Mouse (Mus musculus) bone marrow, adult 2 months (tissue): Measurements from ENCODE around the gene Golga2. TPM values are rescaled to one million over a fixed set of nuclear protein-coding genes. Genes with fewer than 3 reads are reported as not detected.

ENCODE experiments used
- H3K27ac ChIP-seq: fragments of 200-500 bp; 2 replicates; pipeline ENCODE4 v1.5.1; 2012; ENCODE audit warnings: low read depth, mild to moderate bottlenecking, control low read depth, inconsistent platforms, low read length; ENCODE audit not compliant: control insufficient read depth, poor library complexity, insufficient read depth
- H3K4me1 ChIP-seq: fragments of 200-500 bp; 2 replicates; pipeline ENCODE4 v1.6.1; 2011; ENCODE audit warnings: low read length; ENCODE audit not compliant: control insufficient read depth, insufficient read depth
- H3K4me3 ChIP-seq: fragments of 200-500 bp; replicated peaks from 2 replicates; pipeline ENCODE3; 2011; ENCODE audit warnings: mild to moderate bottlenecking, low read depth, low read length, control low read depth; ENCODE audit not compliant: control insufficient read depth
- CTCF ChIP-seq: fragments of 200-500 bp; IDR thresholded peaks from 2 replicates; pipeline ENCODE4 v1.5.1; 2011; ENCODE audit warnings: low read length, control low read depth; ENCODE audit not compliant: control insufficient read depth, insufficient read depth
- POLR2A ChIP-seq: fragments of 200-500 bp; IDR thresholded peaks from 2 replicates; pipeline ENCODE4 v1.6.1; 2011; ENCODE audit warnings: low read depth, mild to moderate bottlenecking, control low read depth, low read length, borderline replicate concordance; ENCODE audit not compliant: control insufficient read depth
- WGBS: fragments of 180-500 bp; shearing (Covaris S2); methylation state at CpG from one replicate; pipeline ENCODE4 v1.1.7; 2018; 5-methylcytosine and 5-hydroxymethylcytosine counted together
- polyA plus RNA-seq: library from polyadenylated mRNA; stranded (reverse); fragments of >200 nt; gene quantifications from 2 replicates; pipeline ENCODE4 v1.2.4, GENCODE M21; 2011; ENCODE audit warnings: low replicate concordance; ENCODE audit not compliant: missing spikeins, insufficient read depth, insufficient read length

The Golga2 gene
- polyA plus RNA-seq, 1 experiment = 39.8 TPM

DNA sequence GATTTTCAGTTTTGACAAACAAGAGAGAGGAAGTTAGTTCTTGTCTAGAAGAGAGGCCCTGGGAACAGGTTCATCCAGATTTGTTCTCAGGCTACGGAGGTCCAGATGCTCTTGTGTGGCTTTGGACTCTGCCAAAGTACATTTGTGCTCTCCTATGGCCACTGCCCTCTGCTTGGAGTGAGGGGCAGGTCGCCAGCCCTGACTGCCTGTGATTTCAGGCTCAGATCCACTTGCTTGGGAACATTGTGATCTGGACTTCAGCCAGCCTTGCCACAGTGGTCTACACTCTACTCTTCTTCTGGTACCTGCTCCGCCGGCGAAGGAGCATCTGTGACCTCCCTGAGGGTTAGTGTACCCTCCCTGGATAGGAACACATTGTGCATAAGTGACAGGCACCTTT lies 34.5 kb upstream of the Golga2 start:
- WGBS = 81% methylated on average over 5 of the region's 5 CpGs
- no peak overlapping the region for H3K27ac ChIP-seq
- TF ChIP-seq POLR2A = no peak
- no peak for TF ChIP-seq CTCF
- no peaks in the 10 kb centered on the region for H3K4me1 ChIP-seq
- H3K4me3 ChIP-seq = no peak overlapping the region

DNA sequence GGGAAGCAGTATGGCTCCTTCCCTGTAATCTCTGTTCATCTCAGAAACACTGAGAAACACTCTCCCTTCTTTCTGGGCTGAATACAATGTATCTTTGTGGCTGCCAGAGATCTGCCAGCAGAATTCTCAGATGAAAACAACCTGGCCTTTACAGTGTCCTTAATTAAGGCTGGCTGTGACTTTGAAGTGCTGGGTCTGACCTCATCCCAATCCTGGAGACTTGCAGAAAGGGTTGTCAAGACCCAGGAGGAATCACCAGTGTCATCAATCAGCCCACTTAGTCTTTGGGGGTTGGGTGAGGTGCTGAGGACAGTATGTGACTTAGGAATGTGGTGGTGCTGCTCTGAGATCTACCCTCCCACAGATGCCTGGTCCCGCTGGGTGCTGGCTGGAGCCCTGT lies 33.8 kb upstream of the Golga2 start:
- no peaks in the 10 kb centered on the region for H3K4me1 ChIP-seq
- WGBS = 95% methylated on average over 1 of the region's 1 CpGs
- no peak overlapping the region for H3K27ac ChIP-seq
- no peak overlapping the region for H3K4me3 ChIP-seq
- TF ChIP-seq POLR2A (no peak), CTCF (no peak)

DNA sequence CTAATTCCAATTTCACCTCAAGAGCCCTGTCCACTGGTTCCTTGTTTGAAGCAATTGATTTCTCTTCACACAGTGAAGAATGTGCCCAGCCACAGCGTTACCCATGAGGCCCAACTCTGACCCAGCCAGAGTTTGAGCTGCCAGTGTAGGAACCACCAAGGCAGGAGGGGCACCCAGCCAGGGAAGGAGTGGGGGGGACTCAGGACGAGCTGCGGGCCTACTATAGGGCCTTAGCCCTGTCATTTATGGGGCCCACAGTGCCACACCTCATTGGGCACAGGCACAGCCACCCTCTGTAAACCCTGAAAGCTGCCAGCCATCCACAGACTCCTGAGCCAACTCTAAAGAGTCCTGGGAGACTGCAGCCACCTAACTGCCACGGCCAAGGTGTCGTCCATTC lies 32.6 kb upstream of the Golga2 start:
- no peak overlapping the region for H3K4me3 ChIP-seq

DNA sequence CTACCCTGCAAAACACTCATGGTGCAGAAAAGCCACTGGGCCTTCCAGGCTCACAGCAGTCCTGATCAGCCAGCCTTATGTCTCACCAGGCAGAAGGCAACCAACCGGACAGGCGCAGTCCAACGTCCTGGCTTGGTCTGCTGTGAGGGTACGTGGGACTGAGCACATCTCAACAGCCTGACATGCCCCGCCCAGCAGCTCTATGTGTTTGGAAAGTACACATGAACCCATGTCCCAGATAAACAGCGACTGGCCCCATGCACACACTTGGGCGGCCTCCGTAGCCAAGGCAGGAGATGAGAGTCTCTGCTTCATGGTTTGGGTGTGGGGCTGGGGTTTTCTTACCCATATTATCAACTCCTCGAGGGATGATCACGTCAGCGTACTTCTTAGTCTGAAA lies 30.9 kb upstream of the Golga2 start:
- peaks cover 5% of the 10 kb centered on the region; the same call in 1 of the 2 replicates for H3K4me1 ChIP-seq
- H3K27ac ChIP-seq = no peak overlapping the region
- no peak for TF ChIP-seq POLR2A
- TF ChIP-seq CTCF = no peak
- no peak overlapping the region for H3K4me3 ChIP-seq
- WGBS = 91% methylated on average over 11 of the region's 11 CpGs

More for the DNA sequence above, 32.6 kb upstream of the Golga2 start:
- peaks cover 3% of the 10 kb centered on the region; the same call in 1 of the 2 replicates for H3K4me1 ChIP-seq
- 83% methylated on average over 5 of the region's 5 CpGs for WGBS
- TF ChIP-seq CTCF (no peak), POLR2A (no peak)
- H3K27ac ChIP-seq = no peak overlapping the region

DNA sequence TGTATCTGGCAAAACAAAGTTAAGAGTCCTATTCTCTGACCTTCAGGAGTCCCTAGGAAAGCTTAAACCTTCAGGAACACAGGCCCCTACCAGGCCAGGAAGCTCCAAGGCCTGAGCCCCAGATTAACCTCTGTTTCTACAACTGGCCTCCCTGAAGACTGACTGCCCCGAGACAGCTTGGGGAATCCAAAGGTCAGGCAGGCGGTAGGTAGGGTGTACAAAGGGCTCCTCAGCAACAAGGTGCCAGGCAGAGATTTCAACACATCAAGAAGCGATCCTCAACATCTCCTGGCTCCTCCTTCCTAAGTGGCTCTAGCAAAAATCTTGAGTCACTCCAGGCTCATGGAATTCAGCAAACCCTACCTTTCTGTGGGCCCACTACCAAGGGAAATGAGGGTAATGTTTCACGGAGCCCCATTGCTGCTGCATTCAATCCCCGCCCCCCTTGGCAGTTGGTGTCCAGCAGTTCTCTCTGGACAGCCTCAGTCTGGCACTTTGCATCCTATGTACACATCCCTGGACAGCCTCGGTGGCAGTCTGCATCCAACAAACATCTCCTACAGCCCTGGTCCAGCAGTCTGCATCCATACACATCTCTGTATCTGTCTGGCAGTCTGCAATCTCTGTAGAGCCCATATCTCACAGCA lies 28.2 kb upstream of the Golga2 start:
- 49% methylated on average over 6 of the region's 6 CpGs for WGBS
- Histone ChIP-seq H3K4me3 (peak overlapping the region; percentile 79), H3K4me1 (peaks cover 5% of the 10 kb centered on the region; the same call in 1 of the 2 replicates), H3K27ac (peak overlapping the region; percentile 19; the same call in 1 of the 2 replicates)
- TF ChIP-seq CTCF (no peak), POLR2A (no peak)

DNA sequence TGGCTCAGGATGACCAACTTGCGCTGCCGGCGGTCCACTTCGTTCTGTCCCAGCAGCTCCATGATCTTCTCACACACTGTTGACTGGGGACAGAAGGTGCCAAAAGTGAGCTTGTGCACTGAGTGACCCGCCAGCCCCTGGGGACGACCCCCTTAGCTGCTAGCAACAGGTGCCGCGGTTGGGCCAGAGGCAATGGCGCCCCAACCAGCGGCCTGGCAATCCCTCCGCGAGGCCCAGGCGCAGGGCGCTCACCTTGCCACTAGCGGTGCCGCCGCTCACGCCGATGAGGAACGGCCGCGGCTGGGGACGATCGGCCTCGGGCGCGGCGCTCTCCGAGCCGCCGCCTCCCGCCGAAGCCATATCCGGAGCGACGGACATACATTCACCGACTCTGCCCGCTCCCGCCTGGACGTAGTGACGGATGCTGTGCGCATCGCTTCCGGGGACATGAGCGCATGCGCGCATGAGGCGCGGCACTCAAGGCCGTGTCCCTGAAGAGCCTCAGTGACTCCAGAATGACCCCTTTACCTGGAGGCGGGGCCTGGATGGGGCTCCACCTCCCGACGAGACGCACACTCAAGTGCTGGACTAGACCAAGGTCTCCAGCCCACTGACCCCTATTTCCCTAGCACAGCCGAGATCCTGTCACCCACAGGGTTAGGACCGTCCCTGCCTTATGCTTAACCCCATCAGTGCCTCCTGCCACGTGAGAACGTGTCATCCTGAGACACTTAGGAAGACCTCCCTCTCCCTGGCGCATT lies 27.3 kb upstream of the Golga2 start, which contains the start of gene Uck1:
Uck1 (minus strand) TSS at position 503 of the 761 bp plus-strand sequence.
- peaks cover 5% of the 10 kb centered on the region; the same call in 1 of the 2 replicates for H3K4me1 ChIP-seq
- peak within 1 kb of the TSS; percentile 73; the same call in 1 of the 2 replicates for H3K27ac ChIP-seq
- under 1% methylated on average over 59 of the region's 59 CpGs for WGBS
- peak within 1 kb of the TSS; percentile 79 for H3K4me3 ChIP-seq
- TF ChIP-seq CTCF (no peak; the same call in 1 of the 2 replicates), POLR2A (peak; percentile 91; the same call in 1 of the 2 replicates)

DNA sequence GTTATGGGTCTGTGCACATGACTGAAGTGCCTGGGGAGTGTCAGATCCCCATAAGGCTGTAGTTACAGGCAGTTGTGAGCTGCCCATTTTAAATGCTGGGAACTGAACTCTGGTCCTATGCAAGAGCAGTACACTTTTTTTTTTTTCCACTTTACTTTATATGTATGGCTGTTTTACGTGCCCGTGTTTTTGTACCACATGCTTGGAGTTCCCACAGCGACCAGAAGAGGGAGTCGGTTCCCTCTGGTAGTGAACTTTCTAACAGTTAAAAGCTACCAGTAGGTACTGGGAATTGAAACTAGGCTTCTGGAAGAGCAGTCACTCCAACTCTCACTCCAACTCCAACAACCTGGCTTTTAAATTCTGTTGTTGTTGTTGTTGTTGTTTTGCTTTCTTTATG lies 26.5 kb upstream of the Golga2 start:
- Histone ChIP-seq H3K27ac (no peak overlapping the region), H3K4me1 (peaks cover 5% of the 10 kb centered on the region; the same call in 1 of the 2 replicates), H3K4me3 (no peak overlapping the region)
- WGBS = 28% methylated on average over 4 of the region's 4 CpGs
- TF ChIP-seq CTCF = peak; percentile 31; the same call in 1 of the 2 replicates
- TF ChIP-seq POLR2A = no peak

DNA sequence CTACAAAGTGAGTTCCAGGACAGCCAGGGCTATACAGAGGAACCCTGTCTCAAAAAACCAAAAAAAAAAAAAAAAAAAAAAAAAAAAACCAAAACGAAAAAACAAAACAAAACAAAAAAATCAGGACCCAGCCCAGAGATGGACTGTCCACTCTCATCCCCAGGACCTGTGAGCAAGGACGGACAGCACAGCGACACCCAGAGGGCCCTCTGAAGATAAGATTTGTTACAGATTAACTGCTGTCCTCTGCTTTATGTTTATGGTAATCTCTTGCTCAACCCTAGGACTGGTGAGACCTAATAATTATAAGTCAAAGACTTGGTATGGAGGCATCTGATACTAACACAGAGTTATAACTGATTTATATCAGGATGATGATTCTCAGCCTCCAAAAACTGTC lies 11.4 kb upstream of the Golga2 start:
- Histone ChIP-seq H3K4me3 (no peak overlapping the region), H3K4me1 (no peaks in the 10 kb centered on the region), H3K27ac (no peak overlapping the region)
- no peak for TF ChIP-seq CTCF
- TF ChIP-seq POLR2A = no peak
- 81% methylated on average over 3 of the region's 3 CpGs for WGBS
